Mouse (Mus musculus): Measurements from ENCODE around the gene Il1rap.
A peak's percentile ranks its signal among the peaks of the same experiment; 100 is the strongest.

The Il1rap gene

DNA sequence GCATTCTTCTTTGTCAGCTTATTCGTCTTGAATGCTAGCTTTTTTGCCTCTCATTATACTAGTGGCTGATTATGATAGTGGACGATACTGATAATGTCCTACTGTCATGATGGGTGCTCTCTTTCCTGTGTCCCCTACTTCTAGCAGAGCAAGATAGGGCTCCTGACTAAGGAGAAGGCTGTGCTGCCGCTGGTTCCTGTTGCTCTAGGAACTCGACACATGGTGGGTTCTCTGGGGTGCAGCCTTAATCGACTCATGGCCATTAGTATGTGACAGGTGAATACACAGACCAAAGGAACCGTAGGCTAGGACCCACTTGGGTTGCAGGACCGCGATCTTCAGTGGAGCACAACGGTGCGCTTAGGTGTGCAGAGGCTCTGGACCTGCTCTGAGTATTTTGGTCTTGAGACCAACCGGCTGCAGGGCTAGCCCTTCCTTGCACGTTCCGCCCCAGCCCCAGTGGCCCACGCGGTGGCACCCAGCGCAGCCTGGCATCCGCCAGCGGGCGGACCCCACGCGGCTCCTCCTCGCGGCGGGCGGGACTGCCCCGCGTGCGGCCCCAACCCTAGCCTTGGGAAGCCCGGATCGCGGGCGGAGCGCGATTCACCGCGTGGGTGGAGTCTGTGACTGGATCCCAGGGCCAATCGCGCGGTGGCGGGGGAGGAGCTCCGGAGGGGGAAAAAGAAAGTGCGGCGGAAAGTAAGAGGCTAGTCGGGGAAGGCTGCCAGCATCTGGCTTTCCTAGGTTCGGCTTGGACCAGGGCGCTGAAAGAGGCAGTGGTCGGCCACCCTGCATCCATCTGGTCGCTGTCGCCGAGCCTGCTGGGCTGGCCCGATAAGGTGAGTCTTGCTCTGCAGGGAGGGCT is at the start of gene Il1rap:
Gene Il1rap, plus strand, starts transcription at position 657 of the 865 bp plus-strand sequence.
- peak; percentile 73 for DNase-seq (ENCODE audit: low read depth, low spot score)

DNA sequence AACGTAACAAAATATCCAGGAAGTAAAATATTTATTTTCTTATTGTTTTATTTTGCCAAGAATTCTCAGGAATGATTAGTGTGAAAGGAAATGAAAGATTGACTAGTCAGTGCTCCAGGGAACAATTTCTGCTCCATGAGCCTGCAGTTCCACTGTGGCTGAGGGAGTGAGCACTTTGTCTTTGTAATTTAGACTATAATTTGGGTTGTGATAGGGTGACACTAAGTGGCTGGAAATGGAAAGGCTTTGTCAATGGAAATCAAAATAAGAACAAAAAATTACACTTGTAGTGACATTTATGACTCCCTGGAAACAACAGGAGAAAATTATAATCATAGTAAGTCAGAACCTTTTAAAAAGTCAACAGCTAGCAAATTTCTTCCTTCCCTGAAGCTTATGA is 49.2 kb upstream of the Il1rap start:
- no peak for DNase-seq (ENCODE audit: low read depth, low spot score)

DNA sequence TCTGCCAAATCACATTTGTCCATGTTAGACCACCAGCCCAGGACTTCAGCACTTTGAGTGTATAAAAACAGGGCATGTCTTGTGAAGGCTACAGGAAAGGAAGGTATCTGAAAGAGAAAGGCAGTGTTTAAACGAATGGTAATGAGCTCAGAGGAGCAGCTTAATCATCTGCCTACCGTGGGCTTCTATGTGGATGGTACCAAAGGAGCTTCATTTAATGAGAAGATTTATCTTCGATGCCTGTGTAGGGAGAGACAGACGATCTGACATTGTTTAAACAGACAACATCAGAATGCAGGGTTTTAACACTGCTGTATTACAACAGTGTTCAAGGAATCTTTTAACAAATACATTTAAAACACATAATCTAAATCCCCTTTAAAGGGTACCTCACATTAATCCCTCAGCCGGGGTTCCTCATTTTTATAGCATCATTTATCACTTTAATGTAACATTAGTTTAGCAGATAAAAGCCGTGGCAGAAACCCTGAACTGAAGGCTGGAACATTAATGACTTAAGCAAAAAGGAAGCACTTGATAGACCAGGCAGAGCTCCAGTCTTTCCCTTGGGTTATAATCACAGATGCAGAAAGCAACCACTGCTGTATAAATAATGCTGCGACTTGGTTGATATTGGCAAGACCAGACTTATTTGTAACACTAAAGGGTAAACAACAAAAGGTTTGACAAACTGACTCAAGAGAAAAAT is 35.2 kb upstream of the Il1rap start:
- no peak for DNase-seq (ENCODE audit: low read depth, low spot score)

DNA sequence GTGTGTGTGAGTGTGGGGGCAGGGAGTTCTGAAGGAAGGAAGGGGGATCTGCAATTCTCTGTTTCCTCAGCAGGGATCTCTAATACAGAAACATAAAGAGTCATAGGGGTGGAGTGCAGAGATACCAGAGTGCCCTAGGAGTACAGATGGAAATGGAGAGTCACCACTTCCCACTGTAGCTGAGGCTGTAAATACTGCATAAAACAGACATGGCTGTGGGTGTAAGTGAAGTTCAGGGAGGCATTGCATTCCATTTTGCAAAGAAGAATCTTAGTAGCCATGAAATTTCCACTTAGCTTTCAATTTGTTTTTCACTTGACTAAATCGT is 34.7 kb upstream of the Il1rap start:
- no peak for DNase-seq (ENCODE audit: low read depth, low spot score)

DNA sequence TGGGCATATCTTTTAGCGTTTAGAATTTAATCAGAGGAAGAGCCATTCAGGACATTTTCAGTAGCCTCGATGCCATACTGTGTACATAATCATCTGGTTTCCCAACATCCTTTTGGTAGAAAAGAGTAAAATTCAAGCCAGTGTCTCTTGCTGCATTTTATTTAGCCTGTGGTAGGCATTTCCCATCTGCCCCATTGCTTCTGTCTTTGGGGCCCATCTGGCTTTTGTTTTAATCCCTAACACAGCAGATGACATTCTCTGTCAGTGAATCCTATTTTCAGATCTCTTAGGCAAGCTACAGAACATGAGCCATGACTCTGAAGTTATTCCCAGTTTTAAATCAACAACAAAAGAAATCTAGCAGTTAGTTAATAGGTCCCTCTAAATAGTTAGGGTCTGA is 32.3 kb upstream of the Il1rap start:
- no peak for DNase-seq (ENCODE audit: low read depth, low spot score)

DNA sequence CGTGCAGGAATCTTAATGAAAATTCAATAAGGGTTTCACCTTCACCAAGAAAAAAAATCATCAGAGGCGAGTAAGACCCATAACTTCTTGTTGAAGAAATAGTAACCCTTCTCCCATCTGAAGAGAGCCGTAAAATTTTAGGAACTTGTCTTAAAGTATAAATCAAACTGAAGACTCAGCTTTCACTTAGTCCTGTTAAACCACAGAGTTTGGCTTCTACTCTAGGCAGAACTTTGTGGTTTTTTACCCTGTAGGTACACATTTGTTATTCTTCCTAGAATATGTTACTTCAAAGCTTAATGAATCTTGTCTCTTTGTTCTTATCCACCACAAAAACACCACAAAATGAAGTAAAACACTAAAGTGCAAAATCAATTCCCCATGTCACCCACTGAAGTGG is 29.3 kb upstream of the Il1rap start:
- no peak for DNase-seq (ENCODE audit: low read depth, low spot score)

DNA sequence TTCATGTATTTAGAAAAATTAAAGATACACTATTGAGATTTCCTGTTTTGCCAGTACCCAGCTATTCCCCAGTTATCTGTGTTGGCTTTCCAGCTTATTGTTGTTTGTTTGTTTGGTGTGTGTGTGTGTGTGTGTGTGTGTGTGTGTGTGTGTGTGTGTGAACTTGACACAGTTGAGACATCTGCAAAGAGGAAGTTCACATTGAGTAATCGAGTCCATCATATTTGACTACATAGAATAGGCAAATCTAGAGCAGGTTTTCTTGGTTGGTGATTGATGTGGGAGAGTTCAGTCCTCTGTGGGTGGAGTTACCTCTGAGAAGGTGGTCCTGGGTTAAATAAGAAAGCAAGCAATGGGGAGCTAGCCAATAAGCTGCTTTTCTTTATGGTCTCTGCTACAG is 22.7 kb upstream of the Il1rap start:
- no peak for DNase-seq (ENCODE audit: low read depth, low spot score)

DNA sequence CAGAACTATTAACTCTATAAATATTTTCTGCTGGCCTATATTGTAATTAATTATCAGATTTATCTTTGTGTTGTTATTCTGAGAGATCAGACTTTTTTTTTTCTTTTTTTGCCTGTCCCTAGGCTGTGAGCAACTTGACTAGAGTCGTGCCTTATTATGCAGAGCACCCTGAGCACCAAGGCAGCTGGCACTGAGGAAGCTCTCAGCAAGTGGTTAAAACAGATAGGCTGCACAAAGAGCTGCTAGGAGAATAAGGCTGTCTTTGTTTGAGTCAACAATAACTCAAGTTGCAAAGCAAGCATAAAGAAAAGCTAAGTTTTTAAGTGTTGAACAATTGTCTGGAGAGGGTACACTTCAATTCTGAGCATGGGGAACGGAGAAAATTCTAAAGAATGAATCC is 19.8 kb upstream of the Il1rap start:
- DNase-seq (ENCODE audit: low read depth, low spot score), result no peak

DNA sequence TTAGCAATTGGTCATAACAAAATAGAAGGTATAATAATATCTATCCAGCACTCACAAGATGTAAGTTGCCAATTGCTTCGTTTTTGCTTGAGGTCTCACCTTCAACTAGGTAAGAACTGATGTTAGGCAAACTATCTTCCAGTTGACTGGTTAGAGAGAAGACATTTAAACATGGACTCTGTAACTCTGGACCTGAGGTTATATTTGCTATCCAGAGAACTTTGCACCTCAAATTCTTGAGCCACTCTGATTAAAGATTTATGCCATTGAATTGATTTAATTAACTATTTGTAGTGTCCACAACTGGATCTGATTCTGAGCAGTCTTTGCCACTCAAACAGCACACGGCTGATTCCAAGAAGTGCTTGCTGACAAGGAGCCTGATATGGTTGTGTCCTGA is 18.7 kb upstream of the Il1rap start:
- DNase-seq (ENCODE audit: low read depth, low spot score), result no peak

DNA sequence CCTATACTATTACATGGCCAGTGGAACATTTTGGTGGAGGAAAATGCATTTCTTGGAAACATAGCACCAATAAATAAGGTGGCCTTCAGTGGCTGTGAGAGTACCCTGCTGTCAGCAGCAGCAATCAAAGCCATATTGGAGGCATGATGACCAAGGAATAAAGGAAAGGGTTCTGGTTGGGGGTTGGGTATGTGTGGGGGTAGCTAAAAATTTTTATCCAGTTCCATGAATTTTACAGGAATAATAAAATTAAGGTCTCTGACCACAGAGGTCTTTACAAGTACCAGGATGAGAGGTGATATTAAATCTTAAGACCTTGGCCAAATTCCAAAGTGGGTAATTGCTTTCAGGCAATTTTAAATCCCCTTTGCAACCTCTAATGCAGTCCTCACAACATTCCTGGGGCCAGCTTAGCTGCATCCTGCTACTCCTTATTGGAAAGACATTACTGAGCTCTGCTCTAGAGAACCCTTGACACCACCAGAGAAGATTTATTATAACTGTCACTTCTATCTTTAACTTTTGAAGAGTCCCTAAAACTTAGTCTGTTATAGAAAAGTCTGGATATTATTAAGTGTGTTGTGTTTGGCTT is 12.0 kb upstream of the Il1rap start:
- no peak for DNase-seq (ENCODE audit: low read depth, low spot score)

DNA sequence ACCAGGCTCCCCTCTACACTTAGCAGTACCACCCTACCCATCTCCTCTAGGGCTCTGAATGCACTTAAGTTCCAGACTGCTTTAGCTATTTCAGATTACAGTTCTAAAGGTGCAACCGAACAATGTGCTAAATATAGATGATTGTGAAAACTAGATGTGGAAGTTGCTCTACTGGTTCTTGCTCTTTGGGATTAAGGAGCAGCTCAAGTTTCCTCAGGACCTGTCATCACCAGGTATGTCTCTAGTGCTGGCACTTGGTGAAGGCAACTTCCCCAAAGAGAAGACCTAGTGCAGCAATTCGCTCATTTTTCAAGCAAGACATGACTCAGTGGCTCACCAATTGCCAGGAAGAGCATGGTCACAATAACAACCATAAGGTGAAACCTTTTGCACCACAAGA is 9.7 kb upstream of the Il1rap start:
- DNase-seq (ENCODE audit: low read depth, low spot score), result no peak

DNA sequence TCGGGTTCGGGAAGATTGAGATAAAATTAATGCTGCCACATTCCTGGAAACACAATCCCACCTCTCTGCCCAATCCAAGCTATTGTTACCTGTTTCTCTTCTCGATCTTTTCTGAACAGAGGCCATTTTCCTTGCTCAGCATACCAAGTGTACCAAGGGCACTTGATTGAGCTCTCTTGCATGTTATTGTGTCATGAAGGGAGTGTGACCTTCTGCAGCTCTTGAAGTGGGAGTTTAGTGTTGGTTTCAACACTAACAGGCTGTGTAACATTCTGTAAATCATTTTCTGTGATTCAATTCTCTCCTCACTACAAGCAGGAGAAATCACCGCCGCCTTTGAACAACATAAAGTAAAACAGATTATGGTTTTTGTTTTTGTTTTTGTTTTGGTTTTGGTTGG is 7.3 kb upstream of the Il1rap start:
- DNase-seq (ENCODE audit: low read depth, low spot score), result no peak

DNA sequence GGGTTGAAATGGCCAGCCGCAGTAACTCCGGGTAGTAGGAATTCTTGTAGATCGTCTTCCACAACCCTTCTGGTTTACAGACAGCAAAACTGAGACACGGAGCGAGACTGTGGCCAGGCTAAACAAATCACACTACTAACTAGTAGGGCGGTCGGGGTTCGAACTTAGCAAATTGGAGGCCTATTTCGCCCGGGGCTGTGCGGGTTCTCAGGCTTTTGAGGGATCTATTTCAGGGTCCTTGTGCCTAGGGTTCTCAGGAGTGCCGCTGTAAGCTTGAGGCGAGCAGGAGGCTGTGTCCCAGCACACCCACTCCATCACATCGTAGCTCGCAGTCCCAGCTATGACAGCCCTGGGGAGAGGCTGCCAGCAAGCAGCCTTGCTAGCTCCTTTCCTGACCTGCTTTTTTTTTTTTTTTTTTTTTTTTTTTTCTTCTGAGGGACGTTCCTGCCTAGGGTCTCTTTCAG is 441 bp downstream of the Il1rap start:
- DNase-seq (ENCODE audit: low read depth, low spot score), result no peak

DNA sequence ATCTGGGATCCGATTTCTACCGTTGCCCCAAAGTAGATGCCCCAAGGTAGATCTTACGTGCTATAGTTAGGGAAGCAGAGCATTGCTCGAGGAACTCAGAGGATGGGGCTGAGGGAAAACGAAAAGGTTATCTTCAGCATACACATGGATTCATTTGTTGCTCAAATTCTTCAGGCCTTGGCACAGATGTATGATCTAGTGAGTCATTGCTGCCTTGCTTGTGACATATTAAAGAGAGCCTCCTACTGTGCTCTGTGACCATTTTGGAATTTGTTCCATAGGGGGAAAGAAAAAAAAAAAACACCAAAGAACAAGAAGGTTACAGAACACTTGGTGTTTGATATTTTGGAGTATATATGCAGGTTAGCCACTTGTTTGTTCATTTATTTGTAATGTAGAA is 4.3 kb downstream of the Il1rap start:
- no peak for DNase-seq (ENCODE audit: low read depth, low spot score)

DNA sequence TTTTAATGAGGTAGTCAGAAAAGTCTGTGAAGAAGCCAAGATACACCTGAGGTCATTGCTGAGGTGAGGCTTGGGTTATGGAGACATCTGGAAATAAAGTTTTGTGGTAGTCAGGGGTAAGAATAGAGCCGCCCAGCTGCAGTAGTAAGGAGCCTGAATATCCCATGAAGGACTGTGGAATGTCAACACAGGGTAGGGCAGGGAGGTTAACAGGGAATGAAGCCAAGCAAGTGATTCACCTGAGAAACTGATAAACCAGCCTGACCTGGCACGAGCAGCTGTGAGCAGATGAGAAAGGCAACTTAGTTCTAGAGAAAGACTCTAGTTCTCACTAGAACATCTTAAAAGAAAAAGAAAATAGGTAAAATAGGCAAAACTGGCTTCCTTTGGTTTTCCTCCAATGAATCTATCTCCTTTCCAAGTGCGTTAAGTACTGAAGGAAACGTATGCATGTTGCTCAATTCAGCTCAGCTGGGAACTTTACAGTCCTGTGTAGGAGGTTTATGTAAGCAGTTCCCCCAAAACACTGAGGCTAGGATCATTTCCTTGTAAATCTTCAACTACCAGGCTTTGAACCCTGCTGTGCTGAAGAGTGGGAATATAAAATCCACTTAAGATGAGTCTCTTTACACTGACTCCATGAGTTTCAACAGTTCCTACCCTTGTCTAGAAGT is 9.5 kb downstream of the Il1rap start:
- no peak for DNase-seq (ENCODE audit: low read depth, low spot score)

DNA sequence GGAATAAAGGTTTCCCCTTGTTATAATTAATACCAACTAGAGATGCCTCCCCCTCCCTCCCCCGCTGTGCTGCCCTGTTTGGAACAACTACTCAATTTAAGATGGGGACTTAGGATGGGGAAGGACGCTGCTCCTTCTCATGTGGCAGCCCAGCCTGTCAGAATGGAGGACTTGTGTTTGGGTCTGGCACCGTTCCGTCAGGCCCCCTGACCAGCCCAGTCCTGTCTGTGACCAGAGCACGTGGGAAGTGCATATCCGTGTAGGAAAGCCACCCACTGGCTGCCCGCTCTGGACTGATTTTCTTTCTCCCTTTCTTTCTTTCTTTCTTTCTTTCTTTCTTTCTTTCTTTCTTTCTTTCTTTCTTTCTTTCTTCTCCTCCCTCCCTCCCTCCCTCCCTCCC is 14.9 kb downstream of the Il1rap start:
- no peak for DNase-seq (ENCODE audit: low read depth, low spot score)

DNA sequence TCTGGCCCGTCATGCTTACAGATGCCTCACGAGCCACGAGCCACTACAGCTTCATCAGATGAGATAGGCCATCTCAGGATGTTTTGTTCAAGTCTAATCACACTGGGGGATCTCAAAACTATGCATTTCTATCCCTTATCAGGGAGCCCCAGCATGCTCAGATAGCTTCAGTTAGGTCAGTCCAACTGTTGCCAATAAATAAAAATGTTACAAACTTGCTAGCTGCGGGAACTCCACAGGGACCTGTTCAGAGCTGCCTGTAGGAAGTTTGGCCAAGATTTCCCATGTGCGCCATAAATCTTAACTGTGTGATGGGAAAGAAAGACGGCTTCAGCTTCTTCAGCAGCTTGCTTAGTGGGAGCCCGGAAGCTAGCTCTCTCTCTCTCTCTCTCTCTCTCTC is 15.8 kb downstream of the Il1rap start:
- no peak for DNase-seq (ENCODE audit: low read depth, low spot score)

DNA sequence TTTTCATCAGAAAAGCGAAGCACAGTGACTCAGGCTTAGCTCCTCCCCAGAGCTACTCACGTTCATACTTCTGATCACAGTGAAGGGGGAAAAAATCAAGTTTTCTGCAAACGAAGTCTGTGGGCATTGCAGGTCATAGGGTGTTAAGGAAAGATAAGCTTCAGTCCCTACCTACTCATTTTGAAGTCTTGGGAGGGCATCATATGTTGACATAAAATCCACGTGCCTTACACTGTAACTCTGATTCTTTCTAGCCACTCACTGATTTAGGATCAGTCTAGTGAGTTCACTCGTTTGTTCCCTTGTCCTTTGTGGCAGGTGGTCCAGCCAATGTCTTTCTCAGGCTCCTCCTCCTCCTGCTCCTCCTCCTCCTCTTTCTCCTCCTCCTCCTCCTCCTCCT is 17.1 kb downstream of the Il1rap start:
- no peak for DNase-seq (ENCODE audit: low read depth, low spot score)

DNA sequence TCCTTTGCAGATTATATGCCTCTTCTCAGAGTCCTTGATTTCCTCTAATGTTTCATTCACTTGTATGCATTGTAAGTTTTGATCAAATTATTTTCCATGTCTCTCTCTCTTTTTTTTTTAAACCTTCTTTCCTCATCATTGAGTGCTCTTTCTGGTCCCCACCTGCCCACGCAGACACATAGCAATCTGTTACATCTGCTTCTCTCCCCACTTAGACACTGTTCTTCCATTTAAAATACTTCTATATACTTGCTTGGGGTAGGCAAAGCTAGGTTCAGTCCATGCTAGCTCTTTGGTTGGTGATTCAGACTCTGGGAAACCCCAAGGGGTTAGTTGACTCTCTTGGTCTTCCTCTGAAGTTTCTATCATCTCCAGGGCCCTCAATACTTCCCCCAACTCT is 20.0 kb downstream of the Il1rap start:
- DNase-seq (ENCODE audit: low read depth, low spot score), result no peak

DNA sequence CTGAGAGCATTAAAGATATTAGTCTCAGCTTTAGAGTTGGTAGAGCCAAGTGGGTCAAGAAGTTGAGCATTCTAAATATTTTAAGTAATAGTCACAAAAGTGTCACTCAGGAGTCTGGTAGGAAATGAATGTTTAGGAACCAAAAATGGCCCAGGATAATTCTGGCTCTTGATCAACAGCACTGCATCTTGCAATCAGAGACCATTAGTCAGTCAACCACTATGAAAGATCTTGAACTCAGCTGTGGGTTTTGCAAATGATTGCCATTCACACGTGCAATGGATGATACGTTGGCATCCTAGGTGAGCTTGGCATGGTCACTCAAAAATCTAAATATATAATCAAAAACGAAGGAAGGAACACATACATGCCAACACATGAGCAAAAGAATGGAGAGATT is 23.1 kb downstream of the Il1rap start:
- no peak for DNase-seq (ENCODE audit: low read depth, low spot score)

DNA sequence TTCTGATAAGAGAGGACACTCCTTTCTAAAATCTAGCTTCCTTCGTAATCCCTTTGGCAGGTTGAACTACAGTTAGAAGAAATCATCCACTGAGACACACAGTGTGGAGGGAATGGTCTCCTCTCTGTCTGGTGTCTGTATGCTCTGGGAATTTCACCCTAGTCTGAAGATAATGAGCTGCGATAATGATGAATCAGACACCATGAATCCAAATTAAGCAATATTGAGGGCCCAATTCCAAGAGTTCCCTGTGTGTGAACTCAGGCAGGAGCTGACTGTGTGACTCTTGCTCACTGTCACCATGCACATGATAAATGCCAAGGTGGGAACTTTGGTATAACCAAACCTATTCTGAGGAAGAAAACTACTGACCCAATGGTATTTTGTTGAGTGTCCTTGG is 26.5 kb downstream of the Il1rap start:
- no peak for DNase-seq (ENCODE audit: low read depth, low spot score)

DNA sequence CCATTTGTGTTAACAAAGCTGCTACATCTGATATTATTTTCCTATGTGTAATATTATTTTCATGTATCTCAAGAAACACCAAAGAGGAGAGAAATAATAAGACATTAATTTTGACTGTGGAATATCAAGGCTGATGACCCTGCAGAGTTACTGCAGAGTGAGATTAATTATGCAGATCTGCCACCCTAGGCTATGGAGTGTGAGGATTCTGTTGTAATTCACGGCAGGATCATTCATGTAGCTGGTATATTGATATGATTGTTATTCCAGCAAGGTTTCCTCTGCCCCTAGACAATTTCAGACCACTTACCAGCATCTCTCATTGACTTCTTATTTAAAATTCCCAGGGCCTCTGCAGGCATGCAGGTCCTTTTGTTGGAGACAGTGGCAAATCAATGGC is 29.0 kb downstream of the Il1rap start:
- no peak for DNase-seq (ENCODE audit: low read depth, low spot score)

Measured in A20 (cell line).